Mouse (Mus musculus) C2C12 (cell line): ENCODE measurements at regions not wholly inside any gene's neighbourhood (a gene's known extent, or its start where the extent isn't known, plus 50 kb on each side); places are given as distances from the start of the nearest gene placed in this dataset.

Source experiments
- CEBPB ChIP-seq: IDR thresholded peaks from one replicate; pipeline ENCODE4 v1.6.1; 2011; ENCODE audit warnings: low read depth, mild to moderate bottlenecking, control low read depth, moderate library complexity
- CTCF ChIP-seq: IDR thresholded peaks from one replicate; pipeline ENCODE4 v1.5.1; 2011; ENCODE audit not compliant: control insufficient read depth, insufficient read depth, insufficient read length
- MAX ChIP-seq: IDR thresholded peaks from one replicate; pipeline ENCODE4 v1.6.1; 2011; ENCODE audit warnings: mild to moderate bottlenecking, control low read depth
- MYOD1 ChIP-seq: IDR thresholded peaks from one replicate; pipeline ENCODE4 v1.6.1; 2011; ENCODE audit warnings: low read depth; ENCODE audit not compliant: control insufficient read depth, insufficient read length
- MYOG ChIP-seq: IDR thresholded peaks from one replicate; pipeline ENCODE4 v1.6.1; 2011; ENCODE audit not compliant: control insufficient read depth, insufficient read length; ENCODE audit errors: extremely low read depth
- USF1 ChIP-seq: IDR thresholded peaks from one replicate; pipeline ENCODE4 v1.6.1; 2011; ENCODE audit warnings: low read depth, mild to moderate bottlenecking, control low read depth, moderate library complexity

- no peak for TF ChIP-seq CTCF
- TF ChIP-seq CEBPB = no peak
- TF ChIP-seq USF1 = no peak
- no peak for TF ChIP-seq MYOG
- no peak for TF ChIP-seq MAX
- no peak for TF ChIP-seq MYOD1
These were observed 176.0 kb downstream of the Twistnb start for GRCm38 (mm10) chr12:33605393-33605792.
